Mouse (Mus musculus) thymus, adult 2 months (tissue): ENCODE data around the gene Sox1.

Experiments
- CTCF ChIP-seq: fragments of 200-500 bp; IDR thresholded peaks from 2 replicates; pipeline ENCODE4 v1.5.1; 2012; ENCODE audit warnings: mild to moderate bottlenecking, control low read depth, low read length, moderate library complexity, borderline replicate concordance; ENCODE audit not compliant: control insufficient read depth, poor library complexity, insufficient read depth; ENCODE audit errors: extremely low read depth
- POLR2A ChIP-seq: fragments of 200-500 bp; IDR thresholded peaks from 2 replicates; pipeline ENCODE4 v1.6.1; 2012; ENCODE audit warnings: mild to moderate bottlenecking, low read length, control low read depth, moderate library complexity; ENCODE audit not compliant: control insufficient read depth, poor library complexity, insufficient read depth; ENCODE audit errors: extremely low read depth

DNA sequence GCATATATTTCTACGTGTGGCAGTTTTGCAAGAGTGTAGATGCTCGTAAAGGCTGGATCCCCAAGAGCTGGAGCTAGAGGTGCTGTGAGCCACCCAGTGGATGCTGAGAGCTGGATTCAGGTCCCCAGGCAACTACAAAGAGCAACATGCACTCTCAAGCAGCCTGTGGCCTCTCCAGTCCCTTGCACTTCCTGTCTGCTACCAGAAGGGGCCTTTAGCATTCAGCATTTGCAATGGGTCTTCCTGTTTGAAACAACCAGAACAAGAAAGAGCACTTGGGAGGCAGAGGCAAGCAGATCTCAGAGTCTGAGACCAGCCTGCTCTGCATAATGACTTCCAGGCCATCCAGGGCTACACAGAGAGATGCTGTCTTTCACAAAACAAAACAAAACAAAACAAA lies 25.4 kb downstream of the Sox1 start:
- TF ChIP-seq CTCF (no peak), POLR2A (no peak)
